Mouse (Mus musculus) adrenal gland, postnatal 10 days (tissue): Measurements from ENCODE around the gene Trim27. TPM values are rescaled to one million over a fixed set of nuclear protein-coding genes. Genes with fewer than 3 reads are reported as not detected.
A peak's percentile ranks its signal among the peaks of the same experiment; 100 is the strongest.

ENCODE experiments used
- DNase-seq: peaks from one replicate; pipeline ENCODE4 v3.0.0; 2021; ENCODE audit warnings: mixed read lengths
- total RNA-seq, 2 experiments: library from RNA; stranded (reverse); gene quantifications; 2 replicates each; pipeline ENCODE4 v1.2.3; 2021

Gene Trim27
- total RNA-seq, 2 experiments from 2014 or later, result 50.2 to 51.9 TPM

DNA sequence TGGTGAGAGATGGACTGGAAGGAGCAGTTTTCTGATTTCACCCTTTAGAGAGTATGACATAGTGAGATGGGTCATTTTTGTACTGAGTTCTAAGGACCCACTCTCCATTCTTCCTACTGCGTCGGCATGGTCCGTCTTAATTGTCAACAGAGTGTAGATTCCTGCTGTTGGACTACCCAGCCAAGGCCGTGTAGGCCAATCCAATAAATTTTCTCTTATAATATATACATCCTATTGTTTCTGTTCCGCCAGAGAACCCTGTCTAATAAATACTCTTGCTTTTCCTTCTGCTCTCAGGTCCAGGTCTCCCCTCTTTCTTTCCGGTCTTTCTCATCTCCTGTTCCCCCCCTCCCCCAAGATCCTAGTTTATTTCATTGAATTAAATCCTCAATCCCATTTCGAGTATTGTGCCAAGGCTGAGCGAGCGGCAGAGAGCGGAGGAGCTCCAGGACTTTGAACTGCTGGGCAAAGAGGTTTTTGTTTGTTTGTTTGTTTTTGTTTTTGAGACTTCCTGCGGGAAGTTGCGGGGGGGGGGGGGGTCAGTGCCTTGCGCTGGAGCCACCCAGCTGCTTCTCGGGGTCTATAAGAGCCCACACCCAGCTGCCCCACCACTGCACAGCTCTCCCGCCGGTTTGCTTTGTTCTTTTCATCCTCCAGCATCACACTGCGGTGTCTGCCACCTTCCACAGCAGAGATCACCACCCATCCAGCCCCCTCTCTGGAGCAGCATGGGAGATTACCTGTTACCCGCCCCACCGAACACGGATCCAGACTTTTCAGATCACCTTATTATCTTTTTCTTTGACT, 42.6 kb downstream of the Trim27 start:
- no peak for DNase-seq

DNA sequence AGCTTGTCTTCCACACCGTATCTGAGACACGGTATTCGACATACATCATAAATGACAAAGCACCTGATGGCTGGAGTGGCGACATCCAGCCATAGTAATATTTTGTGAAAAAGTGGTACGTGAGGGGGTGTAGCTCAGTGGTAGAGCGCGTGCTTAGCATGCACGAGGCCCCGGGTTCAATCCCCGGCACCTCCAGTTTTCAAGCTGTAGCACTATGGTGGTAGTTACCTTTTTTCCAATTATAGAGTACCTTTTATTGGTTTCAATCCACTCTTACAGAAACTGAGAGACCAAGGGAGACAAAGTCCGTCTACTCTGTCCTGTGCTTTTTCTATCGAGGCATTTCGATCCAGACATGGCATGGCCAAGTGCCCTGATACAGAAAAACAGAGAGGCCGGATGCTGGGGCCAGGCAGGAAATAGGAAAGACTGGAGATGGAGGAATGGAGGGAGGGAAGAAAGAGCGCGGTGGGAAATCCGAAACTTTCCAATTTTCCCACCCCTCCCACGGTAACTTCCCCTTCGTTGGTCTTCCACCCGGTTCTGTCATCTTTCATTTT, 43.3 kb downstream of the Trim27 start:
- DNase-seq, result peak; percentile 87

DNA sequence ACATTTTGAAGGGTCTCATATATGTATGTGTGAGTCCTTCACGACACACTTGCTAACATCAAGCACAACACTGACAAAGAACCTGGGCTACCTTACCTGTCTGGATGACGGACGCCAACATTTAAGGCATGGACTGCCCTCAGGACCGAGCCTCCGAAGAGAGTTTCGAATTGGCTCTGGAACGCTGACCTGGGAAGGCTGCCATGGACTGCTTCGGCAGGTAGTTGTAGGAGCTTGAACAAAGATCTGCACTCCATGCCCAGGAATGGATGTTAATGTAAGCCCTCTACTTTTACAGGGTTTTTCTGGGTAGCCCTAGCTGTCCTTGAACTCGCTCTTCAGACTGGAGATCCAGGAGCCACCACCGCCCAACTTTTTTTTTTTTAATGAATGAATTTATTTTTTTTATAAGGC, 44.0 kb downstream of the Trim27 start:
- DNase-seq, result peak; percentile 14

DNA sequence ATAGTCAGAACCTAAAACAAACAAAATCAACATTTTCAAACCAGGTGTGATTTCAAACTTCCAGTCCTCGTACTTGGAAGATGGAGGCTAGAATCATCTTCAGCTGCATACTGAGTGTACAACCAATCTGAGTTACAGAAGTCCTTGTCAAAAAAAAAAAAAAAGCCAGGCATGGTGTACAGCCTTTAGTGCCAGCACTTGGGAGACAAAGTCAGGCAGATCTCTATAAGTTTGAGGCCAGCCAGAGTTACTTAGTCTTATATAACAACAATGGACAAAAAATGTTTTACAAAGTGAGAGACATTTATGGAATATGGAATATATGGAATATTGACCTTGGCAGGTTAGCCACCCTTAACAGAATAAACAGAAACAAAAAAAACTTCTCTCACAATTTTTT, 45.1 kb downstream of the Trim27 start:
- DNase-seq, result no peak

DNA sequence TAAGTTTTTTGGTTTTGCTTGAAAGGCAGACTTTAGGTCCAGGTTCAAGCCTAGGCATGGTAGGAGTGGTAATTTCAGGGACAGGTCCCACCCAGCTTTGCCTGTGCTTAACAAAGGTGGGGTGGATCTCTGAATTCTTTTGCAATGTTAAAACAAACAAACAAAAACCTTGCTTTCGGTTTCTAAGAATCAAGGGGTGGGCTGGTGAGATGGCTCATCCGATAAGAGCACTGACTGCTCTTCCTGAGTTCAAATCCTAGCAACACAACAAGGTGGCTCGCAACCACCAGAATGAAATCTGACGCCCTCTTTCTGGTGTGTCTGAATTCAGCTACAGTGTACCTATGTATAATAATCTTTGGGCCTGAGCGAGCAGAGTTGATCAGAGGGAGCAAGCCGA, 46.0 kb downstream of the Trim27 start:
- DNase-seq, result no peak

DNA sequence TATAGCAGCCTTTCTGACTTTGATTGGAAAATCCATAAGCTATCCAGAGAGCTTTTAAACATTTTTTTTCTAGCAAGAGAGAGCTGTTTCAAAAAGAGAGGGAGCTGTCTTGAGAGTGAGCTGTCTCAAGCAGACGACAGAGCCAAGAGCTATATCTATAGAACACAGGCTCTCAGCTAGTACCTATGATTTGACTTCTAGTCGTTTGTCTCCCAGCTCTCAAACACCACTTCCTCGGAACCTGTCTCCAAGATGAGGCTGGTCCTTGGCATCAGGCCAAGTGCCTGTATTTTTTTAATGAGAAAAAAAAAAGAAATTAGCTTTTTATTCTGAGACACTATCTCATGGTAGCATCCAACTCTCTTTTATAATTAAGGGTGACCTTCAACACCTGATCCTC, 46.8 kb downstream of the Trim27 start:
- no peak for DNase-seq

DNA sequence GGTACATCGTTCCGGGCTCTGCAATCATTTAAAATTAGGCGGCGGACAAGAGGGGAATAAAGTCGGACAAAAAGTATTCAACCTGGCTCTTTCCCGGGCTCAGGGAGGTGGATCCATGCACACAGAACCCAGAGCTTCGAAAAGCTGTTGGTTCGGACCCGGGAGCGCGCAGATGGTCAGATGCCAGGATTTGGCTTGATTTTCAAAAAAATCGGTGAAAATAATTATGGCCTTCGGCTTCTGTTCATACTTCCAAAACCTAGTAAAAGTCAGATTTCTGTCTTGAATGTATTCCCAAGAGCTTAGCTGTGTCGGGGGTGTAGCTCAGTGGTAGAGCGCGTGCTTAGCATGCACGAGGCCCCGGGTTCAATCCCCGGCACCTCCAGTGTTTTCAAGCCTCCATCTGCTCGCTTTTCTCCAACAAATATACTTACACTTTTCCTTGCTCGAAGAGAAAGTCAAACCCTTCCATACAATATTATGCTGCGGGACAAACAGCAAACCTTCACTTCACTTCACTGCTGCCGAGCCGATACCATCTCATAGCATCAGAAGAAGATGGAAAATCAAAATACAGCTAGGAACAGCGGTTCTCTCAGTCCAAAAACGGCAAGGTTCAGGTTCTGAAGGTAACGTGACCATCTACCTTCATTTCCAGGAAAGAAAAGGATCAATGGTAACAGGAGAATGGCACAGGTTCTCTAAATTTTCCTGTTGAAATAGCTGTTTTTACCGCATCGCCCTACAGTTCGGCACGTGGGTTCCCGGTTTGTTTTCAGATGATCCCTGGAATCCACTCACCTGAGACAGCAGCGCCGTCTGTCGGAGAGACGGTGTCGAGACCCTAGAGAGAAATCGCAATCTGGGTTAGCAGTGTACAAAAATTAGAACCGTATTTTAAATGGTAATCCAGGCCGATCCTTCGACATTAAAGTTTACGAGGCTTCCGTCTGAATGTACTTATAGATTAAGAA, 54.8 kb downstream of the Trim27 start:
- DNase-seq, result peak; percentile 85

DNA sequence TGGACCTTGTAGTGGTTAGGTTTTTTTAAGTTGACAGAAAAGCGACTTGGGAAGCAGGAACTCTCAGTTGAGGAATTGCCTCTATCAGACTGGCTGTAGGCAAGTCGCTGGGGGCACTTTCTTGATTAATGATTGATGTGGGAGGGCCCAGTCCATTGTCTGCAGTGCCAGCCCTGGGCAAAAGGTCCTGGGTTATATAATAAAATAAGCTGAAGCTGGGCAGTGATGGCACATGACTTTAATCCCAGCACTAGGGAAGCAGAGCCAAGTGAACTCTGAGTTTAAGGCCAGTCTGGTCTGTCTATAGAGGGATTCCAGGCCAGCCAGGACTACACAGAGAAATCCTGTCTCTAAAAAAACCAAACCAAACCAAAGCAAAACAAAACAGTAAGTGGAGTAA, 57.5 kb downstream of the Trim27 start:
- no peak for DNase-seq

DNA sequence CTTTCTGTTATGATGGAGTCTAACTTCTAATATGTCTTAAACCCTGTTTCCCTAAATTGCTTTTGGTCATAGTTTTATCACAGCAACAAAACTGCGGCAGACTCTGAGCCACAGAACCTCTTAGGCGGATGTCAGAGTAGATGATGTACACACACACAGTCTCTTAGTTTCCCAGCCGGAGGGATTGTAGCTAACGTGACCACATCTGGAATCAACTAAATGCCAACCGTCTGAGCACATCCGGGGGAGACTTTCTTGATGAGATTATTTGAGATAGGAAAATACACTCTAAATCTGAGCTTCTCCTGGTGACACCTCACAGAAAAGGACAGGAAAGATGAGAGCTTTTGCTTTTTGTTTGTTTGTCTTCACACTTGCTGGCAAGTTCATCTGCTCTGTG, 57.9 kb downstream of the Trim27 start:
- no peak for DNase-seq

DNA sequence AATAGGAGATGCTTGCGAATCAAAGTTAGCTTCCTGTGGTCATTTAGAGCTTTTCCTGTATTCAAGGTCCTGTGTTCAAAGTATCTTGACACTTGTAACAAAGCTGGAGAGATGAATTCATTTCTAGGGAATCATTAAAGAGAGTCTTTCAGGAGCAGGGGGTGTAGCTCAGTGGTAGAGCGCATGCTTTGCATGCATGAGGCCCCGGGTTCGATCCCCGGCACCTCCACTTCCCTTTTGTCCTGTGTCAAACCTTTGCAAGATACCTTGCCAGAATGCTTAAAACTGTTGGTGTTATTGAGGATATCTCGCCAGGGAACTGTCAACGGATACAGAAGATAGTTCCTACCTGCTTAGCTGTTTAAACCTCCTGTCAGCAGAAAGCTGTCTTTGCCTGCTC, 61.5 kb downstream of the Trim27 start:
- no peak for DNase-seq

DNA sequence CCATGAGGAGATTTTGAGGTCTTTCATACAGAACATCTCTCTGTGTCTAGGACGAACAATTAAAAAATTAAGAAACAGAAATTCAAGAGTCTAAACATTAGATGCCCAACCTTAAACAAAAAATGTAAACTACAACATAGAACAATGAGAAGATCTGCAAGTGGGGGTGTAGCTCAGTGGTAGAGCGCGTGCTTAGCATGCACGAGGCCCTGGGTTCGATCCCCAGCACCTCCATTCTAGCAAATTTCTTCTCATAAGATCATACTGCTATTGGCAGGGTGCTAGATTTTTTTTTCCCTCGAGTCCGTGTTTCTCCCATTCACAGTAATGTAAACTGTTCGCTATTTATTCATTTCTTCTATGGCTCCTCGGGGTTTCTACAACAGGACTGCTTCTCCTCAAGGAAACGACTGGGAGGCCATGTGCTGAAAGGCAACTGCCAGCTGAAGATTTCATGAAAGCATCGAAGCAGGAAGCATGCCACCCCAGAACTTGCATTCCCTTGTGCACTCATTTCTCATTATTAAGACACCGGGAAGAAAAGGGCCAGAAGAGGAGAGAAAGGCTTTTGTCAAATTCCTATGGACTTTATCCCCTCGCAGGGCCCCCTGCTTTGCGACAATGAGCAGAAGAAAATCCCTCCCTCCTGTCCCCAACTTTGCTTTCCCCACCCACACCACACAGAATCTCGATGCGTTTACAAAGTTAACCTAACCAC, 63.3 kb downstream of the Trim27 start:
- DNase-seq, result no peak

DNA sequence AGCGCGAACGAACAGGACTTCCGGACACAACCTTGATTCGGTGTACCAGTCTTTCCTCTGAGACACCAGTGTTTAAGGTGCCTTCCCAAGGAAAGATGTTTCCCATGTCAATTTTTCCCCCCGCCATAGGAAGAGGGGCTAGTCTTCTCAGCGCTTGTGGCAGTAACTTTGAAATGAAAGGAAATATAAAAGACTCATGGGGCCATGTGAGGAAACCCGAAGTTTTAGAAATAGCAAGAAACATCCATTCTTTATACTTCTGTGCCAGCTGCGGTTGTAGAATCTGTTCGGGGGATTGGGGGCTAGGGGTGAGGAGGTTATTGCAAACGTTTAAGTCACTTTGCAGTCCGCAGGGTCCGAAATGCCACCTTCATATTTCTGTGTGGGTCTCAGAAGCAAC, 64.0 kb downstream of the Trim27 start:
- no peak for DNase-seq

DNA sequence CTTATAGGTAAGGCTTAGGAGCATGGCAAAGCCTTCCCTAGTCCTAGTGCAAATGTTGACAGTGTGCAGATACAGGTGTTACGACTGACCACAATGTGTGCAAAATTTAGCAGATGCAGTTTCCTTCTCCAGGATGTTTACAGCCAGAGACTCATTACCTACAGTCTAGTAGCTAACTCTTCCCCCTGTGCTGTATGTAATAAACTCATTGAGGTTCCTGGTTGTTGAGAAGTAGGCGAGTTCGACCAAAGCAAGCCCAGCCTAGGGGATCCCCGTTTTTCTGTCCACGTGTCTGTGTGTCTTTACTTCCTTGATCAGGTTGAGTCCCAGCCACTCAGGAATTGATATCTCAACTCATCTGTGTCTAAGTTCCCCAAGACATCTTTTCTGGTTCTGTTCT, 64.8 kb downstream of the Trim27 start:
- no peak for DNase-seq

Other genes starting within 250 kb of the Trim27 start
- gene Olfr1370, start 104.5 kb upstream of the Trim27 start, total RNA-seq, result not detected
- gene Olfr1369-ps1, start 68.0 kb upstream of the Trim27 start, total RNA-seq, result not detected
- not detected for gene Olfr263, start 49.8 kb upstream of the Trim27 start, total RNA-seq
- not detected for gene Olfr1368, start 33.6 kb upstream of the Trim27 start, total RNA-seq
- not detected for gene Gpx5, start 113.3 kb downstream of the Trim27 start, total RNA-seq
- under 1 TPM in 1 of 2 experiments, not detected in 1; 0.27 TPM for gene Gpx6, start 132.7 kb downstream of the Trim27 start, total RNA-seq
- gene Olfr1367, start 167.5 kb downstream of the Trim27 start, total RNA-seq, result not detected
- 1 to 10 TPM; 7.7 to 9.5 TPM for gene Zscan12, start 183.4 kb downstream of the Trim27 start, total RNA-seq
- 10 to 100 TPM; 47.8 to 61.0 TPM for gene Zkscan3, start 223.3 kb downstream of the Trim27 start, total RNA-seq